Mouse (Mus musculus) A20 (cell line): ENCODE data around the gene Cdc25b.
A peak's percentile ranks its signal among the peaks of the same experiment; 100 is the strongest.

Source experiments
- DNase-seq: peaks from one replicate; pipeline ENCODE4 v3.0.0-alpha.2; 2011; ENCODE audit warnings: low read depth, low spot score

The Cdc25b gene

DNA sequence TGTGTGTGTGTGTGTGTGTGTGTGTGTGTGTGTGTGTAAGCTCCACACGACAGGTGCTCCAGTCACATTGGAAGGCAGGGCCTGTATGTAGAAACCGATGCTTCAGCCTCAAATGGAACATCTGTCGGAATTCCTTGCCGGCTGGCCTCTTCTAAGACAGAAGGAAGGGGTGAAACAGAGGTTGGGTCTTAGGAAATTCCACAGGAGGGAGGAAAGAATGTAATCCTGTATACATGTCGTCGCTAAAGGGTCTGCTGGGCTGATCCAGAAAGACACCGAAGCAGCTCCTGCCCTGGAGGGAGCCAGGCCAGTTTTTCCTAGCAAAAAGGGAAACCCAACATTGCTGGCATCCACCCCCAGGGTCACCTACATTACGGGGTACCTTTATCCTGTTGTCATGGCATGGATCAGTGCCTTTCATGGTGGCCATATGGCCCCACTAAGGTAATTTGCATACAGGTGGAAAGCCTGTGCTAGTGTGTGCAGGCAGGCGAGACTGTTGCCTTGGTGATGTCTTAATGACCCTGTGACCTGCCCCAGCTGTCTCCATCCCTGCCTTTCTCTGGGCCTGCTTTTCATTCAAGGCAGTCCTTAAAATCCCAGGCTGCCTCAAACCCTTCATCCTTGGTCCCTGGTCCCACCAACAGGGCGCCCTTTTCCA is 3.7 kb downstream of the Cdc25b start:
- DNase-seq: peak; percentile 92

DNA sequence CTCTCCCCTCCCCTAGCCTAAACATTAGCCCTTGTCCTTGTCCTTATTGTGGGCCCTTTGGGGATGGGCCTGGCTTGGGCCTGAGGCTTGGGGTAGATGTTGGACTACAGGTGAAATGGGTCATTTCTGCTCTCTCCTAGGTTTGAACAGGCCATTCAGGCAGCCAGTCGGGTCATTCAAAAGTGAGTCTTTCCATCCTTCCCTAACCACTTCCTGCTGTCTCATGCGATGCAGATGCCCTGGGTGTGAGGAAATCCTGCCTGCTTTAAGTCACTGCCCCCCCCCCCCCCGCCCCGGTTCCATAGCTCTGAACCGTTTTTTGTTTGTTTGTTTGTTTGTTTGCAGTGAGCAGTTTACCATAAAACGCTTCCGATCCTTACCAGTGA is 4.2 kb downstream of the Cdc25b start:
- DNase-seq: no peak

DNA sequence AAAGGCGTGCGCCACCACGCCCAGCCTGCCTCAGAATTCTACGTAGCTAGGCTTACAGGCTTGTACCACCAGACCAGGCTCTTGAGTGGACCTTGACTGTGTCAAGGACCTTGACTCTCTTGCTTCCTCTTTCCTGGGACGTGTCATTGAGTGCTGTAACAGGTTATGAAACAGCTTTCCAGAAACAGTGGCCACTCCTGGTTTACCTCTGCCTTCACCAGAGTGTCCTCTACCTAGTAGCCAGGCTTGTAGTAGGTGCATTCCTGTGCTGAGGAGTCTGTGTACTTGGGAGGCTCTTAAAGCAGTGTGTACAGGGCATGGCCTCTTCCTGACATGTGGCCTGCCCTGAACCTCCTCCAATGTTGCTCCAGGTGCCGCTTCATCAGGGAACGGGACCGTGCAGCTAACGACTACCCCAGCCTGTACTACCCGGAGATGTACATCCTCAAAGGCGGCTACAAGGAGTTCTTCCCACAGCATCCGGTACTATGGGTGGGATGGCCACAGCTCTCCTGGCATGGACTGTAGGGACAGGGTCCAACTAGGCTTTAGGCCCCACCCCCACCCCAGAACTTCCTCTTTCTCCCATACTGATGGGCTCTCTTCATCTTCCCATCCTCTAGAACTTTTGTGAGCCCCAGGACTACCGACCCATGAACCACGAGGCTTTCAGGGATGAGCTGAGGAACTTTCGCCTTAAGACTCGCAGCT is 10.0 kb downstream of the Cdc25b start:
- DNase-seq: no peak

DNA sequence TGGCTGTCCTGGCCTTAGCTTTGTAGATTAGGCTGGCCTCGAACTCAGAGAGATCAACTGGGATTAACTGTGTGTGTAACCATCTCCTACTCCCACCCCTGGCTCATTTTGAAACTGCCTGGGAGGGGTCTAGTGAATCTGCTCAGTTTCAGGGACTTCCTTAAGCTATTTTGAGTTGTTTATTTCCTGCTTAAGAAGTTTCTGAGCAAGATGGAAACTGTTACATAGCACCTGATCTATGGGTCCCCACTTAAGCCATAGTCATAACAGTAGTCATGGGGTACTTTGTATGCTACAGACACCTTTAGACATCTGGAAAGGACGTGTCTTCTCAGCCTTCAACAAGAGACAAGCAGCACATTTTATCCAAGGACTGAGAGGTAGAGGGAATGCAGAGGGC is 14.0 kb downstream of the Cdc25b start:
- DNase-seq: peak; percentile 80

DNA sequence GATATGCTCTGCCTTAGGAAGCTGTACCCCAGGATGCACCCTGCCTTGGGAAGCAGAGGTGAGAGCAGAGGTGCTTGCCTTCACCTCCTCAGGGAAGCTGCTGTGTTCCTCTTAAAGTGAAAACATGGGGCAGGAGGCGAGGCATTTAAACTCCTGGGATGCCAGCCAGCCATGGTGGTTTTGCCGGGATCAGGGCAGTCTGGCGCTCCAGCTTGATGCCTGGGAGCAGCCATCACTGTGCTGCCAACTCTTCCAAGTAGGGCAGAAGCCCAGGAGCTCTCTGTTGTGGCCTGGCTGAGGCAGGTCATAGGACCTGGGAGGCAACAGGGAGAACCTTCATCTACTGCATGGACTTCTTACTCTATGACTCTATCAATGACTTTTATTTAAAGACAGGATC is 14.5 kb downstream of the Cdc25b start:
- DNase-seq: no peak

DNA sequence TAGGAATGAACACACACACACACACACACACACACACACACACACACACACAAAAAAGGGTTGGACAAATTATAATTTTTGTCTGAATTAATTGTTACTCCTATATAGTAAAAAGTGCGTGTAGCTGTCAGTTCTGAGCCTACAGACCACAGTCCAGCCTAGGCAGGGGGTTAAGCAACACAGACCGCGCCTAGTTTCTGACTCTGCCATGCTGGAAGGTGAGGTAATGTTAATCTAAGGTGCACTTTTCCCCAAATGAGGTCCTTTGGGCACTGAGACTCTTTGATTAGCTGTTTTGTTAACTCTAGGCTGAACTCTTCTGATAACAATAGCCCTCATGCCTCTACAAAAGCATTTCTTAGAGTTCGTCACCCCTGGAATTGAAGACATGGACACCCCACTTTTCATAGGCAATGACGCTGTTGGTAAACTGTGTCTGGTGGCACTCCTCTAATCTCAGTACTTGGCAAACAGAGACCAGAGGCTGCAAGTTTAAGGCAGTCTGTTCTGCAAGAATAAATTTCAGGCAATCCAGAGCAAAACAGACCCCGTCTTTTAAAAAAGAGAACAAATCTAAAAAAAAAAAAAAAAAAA is 17.2 kb downstream of the Cdc25b start:
- DNase-seq: no peak

DNA sequence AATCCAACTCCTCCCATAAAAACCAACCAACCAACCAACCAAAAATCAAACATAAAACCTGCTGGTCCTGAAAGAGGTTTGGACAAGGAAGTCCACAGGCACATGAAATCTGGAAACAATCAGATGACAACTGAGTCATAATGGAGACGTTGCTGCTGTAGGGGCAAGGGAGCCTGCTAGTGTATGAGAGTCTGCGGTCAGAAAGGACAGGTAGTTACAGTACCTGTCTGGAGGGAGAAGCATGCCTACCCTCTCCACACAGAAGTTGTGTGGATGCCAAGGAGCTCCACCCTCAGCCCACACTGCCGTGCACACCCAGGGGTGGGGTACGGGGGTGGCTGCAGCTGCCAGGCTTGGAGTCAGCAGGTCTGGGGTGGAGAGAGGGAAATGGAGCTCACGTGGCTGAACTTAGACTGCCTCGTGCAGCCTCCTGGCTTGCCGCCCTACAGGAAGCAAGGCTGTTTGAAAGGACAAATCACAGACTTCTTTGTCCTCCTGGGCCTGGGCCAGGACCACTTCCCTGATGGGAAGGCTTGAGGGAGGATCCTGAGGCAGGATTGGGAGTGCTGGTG is 17.7 kb downstream of the Cdc25b start:
- no peak for DNase-seq

DNA sequence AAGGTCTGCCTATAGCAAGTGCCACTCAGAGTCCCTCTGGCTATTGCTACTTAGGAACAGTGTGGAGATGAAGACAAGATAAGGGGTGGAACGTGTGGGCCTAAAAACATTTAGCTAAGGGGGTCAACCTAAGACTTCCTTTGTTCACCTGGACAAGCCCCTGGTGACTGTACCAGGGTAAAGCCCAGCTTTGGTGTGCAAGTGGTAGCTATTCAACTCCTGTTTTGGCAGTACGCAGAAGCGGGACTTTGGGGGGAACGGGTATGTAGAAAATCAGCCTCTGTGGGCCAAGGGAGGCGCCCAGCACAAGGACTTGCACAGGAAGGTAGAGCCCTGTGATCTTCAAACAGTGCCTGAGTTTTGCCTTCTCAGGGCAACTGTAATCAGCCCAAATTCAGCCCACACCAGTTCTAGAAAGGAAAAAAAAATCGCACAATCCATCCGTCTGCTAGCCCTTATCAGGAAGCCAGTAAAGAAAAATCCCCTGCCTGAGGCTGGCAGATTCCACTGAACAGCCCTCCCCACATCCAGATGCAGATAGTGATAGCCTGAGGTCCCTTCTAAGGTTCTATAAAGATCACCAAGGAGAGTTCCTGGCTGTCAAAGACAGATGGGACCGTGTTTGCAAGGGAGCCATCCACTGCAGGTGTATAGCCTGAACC is 18.9 kb downstream of the Cdc25b start:
- DNase-seq: no peak

DNA sequence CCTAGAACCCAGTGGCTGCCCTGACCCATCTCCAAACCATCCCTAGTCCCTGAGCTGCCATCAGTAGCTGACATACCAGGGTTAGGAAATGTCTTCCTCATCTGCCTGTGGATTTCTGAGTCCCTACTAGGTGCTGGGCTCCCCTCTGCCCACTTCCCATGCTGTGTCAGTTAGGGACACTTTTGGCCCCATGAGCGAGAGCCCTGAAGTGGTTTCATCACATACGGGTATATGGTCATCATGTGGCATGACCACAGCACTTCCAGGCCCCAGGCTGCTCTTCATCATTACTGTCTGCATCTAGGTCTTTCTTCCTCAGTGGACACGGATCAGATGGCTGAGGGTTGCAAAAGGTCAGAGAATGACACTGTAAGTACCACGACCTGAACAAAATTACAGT is 20.0 kb downstream of the Cdc25b start, which contains the start of gene Ap5s1:
Gene Ap5s1 (plus strand): TSS at position 301 of the 400 bp plus-strand sequence.
- DNase-seq: no peak

DNA sequence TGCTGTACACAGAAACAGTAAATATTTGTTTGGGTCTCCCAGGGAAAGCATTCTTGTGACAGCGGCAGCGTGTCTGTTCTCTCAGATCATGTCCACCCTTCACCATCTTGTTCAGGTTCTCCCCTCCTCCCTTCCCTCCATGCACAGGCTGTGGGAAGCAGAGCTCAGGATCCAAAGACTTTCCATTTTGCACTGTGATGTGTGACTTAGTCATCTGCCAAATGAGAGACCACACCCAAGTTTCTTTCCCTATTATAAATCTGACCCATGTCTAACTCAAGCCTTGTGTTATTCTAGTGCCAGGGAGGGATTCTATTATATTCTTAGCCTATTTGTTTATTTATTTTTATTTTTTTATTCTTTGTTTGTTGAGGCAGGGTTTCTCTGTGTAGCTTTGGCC is 21.6 kb downstream of the Cdc25b start:
- no peak for DNase-seq

DNA sequence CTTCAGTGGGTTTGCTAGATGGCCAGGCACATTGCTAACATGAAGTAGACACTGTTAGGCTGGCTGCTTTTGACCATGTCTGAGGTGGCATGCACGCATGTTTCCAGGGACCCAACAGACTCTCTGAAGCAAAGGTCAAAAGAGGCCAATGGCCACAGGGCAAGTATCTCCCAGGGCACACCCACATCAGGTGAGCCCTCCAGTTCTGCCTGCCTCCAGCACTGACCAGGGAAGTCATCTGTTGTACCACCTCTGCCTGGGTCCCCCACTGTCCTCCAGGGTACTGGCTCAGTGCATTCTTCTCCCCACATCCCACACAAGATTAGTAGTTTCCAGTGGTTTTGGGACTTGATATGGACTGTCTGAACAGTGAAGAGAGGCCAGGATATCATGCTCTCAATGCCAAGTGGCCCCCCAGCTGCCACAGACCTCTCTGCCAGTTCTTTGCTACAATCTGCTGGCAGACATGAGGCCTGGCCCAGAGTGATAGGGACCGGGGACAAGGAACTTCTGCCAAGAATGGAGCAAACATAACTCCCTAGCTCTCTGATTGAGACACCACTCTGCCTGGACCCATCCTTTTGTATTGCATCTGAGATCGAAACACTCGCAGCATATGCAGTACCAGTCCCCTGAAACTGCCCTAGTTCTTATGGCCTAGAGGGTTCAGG is 22.5 kb downstream of the Cdc25b start:
- DNase-seq: no peak

DNA sequence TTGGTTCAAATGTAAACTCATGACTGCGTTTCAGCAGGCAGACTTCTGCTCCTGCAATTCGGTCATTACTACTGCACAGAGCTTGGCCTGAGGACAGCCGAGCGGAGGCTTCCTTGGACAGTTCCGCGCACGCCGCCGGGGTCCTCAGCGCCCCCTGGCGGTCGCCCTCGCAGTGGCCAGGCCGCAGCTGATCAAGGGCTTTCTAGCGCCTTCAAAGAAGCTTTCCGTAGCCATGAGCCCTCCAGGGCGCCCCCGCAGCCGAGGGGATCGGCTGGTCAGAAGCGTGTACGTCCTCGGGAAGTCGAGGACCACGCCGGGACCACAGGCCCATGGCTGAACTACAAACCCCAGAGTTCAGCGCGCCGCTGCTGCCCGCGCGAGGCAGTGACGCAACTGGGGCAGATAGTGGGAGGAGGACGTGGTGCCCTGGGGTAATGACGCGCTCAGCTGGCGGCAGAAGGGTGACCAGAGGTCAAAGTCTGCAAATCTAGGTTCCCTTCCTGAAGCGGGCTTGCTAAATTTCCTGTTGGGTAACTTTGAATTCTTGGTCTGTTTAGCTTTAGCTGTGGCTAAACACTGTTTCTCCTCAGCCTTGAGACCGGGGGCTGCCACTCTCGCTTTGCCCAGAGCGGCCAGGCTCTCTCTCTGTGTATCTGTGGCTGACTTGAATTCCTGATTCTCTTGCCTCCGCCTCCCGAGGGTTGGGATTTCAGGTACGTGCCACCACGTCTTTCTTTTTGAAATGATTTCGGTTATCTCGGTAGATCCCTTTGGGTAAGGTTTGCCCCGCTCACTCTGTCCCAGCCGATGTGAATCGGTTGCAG is 23.4 kb downstream of the Cdc25b start:
- DNase-seq: peak; percentile 98

DNA sequence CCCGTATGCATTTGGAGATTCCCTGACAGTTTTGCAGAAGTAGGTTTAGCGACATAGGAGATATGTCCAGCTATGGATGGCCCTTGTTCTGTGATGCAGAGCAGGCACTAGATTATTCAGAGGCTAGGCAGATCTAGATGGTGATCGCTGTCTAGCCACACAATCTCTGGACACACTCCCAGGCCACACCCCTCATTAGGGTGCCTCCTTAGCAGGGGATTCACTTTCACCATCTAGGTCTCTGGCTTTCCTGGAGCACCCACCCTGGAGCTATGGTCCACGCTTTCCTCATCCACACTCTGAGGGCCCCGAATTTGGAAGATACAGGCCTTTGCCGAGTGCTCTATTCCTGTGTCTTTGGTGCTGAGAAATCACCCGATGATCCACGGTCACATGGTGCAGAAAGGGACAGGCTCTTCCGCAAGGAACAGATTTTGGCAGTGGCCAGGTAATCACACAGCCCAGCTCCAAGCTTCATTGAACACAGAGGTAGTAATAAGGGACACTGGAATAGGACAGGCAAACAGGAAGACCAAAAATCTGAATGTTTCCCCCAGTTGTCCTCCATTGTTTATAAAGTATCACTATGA is 24.4 kb downstream of the Cdc25b start:
- peak; percentile 34 for DNase-seq

DNA sequence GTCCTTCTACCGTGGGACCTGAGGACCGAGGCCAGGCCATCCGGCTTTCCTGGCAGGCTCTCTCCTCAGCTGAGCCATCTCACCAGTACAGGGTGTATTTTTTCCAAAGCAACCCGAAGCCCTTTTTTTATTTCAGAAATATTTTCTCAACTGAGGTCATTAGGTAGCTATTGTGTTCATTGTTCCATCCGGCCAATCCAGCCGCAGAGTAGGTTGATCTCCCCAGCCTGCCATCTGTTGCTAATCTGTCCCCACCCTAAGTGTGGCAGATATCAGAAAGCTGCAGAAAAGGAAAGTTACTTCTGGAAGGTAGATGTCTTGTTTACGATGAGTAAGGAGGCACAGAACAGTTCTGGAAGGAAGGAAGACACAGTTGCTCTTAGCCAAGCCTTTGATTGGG is 27.0 kb downstream of the Cdc25b start:
- DNase-seq: no peak

DNA sequence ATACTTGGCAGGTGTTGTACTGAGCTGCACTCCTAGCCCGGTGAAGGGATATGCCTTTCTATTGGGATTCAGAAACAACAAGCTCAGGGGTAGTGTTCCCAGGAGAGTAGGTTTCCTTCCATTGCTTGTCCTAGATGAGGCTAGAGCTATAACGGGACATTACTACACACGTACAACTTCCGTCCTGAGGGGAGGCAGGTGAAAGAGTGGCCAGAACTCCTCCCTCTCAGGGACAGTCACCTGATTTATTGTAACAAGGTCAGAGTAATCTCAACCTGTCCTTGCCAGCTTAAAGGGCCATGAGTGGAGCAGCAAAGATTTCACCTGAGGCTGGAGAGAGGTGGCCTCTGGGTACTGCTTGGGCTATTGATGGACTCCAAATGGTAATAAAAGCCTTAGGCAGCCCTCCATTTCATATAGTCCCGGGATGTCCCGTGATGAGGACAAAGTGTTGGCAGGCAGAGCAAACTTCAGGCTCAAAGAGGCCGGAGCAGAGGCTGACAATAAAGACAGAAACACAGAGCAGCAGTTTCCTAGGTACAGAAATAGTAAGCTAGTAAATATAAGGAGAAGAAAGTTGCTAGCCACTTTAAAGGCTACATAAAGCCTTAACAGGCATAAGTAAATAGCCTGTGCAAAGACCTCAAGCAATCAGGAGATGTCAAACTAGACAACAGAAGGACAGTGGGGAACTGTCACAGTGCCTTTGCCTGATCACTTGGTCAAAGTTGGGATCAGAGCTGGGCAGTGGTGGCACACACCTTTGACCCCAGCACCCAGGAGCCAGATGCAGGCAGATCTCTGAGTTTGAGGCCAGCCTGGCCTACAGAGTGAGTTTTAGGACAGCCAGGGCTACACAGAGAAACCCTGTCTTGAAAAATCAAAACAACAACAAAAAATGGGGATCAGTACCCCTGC is 29.5 kb downstream of the Cdc25b start:
- DNase-seq: no peak

DNA sequence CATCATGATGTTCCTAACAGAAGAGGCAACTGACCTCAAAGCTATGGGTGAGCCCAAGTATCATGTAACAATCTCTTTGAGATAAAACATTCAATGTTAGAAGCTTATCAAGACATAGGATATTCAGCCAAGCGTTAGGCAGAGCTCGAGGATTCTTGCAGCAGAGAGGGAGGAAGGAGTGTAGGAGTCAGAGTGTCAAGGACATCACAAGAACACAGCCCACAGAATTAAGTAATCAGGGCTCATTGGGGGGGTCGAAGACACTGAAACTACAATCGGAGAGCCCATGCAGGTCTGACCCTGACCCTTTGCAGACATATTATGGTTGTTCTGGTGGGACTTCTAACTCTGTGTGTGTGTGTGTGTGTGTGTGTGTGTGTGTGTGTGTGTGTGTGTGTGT is 33.3 kb downstream of the Cdc25b start:
- no peak for DNase-seq

DNA sequence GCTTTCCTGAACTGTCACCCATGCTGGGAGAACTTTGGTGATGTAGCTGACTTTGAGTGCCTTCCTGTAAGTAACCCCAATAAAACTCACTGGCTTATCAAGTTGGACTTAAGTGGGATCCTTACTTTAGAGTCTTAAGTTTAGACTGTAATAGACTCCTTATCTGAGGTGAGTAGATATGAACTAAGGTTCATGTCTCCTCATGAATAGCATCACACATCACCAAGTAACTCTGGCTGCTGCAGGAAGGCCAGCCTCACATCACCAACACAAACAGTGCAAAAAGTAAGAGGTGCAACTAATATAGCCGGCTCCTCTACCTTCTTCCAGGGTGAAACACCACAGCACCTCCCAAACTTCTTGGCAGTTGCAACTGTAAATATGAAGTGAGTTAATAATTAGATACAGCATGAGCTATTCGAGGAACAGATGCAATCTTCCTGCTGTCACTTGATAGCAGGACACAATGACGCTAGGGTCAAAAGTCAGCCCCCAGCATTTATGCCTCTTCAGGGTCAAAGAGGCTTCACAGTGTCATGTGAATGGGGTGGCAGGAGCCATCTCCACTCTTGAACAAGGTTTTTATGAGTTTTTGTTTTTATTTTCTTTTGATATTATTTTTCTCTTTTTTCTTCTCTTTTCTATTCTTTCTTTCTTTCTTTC is 35.2 kb downstream of the Cdc25b start:
- no peak for DNase-seq

DNA sequence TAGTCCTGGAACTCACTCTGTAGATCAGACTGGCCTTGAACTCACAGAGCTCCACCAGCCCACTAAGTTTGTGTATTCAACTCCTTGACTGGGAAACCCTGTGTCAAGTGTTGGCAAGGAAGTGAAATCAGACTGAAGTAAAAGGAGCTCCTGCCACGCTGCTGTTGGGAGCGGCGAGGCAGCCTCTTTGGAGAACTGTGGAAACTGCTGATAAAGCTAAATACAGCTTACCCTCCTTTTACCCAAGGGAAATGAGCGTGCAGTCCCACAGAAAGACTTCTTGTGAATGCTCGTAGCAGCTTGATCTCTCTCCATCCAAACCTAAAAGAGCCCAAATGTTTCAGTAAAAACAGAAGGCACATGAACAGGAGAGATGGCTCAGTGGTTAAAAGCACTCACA is 35.8 kb downstream of the Cdc25b start:
- no peak for DNase-seq

DNA sequence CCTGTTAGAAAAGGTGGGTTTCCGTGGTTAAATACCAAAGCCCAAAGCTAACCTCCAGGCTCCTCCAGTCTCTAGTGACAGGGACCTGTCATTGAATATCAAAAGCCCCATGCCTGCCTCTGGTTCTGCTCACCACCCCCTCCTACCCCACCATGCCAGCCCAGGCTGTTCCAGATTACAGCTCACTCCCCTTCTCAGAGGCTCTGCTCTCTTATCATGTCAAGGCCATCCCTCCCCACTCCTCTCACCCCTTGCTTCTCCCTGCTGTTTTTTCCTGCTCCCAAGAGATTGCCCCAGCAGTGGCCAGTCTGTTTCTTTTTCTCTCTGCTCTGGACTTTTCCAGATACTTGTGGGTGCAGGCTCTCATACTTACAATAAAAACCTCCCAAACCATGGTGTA is 36.8 kb downstream of the Cdc25b start:
- no peak for DNase-seq
